Mouse (Mus musculus): Measurements from ENCODE around the gene Mrgbp.
A peak's percentile ranks its signal among the peaks of the same experiment; 100 is the strongest.

The Mrgbp gene

GRCm38 (mm10) chr2:180581002-180581401 is at the start of gene Mrgbp:
Mrgbp (plus strand) TSS chr2:180581304.
- peak; percentile 50 for DNase-seq (ENCODE audit: low read depth, low spot score)

GRCm38 (mm10) chr2:180531671-180532385 is 49.3 kb upstream of the Mrgbp start:
- DNase-seq (ENCODE audit: low read depth, low spot score) = no peak

GRCm38 (mm10) chr2:180532386-180532995 is 48.6 kb upstream of the Mrgbp start:
- DNase-seq (ENCODE audit: low read depth, low spot score) = peak; percentile 9

- peak; percentile 35 for DNase-seq (ENCODE audit: low read depth, low spot score)
Observed at GRCm38 (mm10) chr2:180533237-180533636, 47.9 kb upstream of the Mrgbp start.

GRCm38 (mm10) chr2:180543675-180544074 is 37.4 kb upstream of the Mrgbp start:
- DNase-seq (ENCODE audit: low read depth, low spot score) = no peak

- DNase-seq (ENCODE audit: low read depth, low spot score) = no peak
Observed at GRCm38 (mm10) chr2:180545046-180545445, 36.1 kb upstream of the Mrgbp start.

DNA sequence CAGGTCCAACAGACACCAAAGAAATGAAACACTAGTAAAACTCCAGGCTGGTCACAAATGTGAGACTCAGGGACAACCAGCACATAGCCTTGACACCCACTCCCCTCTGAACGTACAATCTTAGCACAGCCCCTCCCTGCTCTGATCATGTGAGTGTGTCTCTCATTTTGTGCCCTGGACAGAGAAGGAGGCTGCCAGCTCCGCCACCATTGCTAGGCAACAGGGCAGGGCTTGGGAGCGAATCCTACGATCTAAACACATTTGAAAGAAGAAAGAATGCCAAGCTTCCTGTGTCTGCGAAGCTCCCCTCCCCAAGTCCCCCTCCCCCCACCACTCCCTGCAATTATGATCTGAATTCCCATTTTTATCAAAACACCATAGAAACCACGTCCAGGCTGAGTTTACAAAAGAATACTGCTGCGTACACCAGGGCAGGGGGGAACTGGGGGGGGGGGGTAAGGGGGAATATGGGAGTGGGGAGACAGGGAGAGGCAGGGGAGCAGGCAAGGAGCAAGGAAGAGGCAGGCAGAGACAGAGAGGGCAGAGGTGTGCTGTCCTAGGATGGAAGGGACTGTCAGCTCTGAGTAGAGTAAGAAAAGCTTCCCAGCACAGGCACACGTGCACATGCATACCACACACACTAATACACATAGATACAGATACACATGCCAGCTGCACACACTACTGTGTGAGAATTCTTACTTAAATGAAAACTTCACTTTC is 33.6 kb upstream of the Mrgbp start:
- DNase-seq (ENCODE audit: low read depth, low spot score) = no peak

DNA sequence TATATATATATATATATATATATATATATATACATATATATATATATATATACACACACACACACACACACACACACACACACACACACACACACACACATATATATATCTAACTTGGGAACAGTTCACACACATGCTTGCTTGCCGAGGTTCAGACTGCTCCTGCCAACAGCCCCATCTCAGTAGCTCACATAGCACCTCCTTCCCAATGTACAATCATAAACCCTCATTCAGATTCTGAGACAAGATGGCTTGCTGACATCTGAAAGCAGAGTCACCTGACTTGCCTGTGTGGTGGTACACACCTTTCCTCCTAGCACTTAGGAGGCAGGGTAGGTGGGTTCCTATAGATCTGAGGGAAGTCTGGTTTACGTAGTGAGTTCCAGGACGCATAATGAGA is 28.8 kb upstream of the Mrgbp start:
- DNase-seq (ENCODE audit: low read depth, low spot score) = no peak

GRCm38 (mm10) chr2:180555219-180555618 is 25.9 kb upstream of the Mrgbp start:
- peak; percentile 68 for DNase-seq (ENCODE audit: low read depth, low spot score)

GRCm38 (mm10) chr2:180556470-180556869 is 24.6 kb upstream of the Mrgbp start:
- DNase-seq (ENCODE audit: low read depth, low spot score) = no peak

DNA sequence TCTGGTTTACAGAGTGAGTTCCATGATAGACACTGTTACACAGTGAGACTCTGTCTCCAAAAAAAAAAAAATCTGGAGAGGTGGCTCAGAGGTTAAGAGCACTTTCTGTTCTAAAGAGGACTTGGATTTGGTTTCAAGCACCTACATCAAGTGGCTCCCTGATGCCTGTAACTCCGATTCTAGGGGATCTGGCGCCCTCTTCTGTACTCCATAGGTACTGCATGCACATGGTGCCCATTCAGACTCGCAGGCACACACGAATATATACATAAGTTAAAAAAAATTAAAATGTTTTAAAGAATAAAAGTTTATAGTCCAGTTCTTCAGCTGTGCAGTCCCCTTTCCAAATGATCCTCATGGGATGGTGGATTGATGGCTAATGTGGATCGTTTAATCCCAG is 20.9 kb upstream of the Mrgbp start:
- DNase-seq (ENCODE audit: low read depth, low spot score) = peak; percentile 32

- DNase-seq (ENCODE audit: low read depth, low spot score) = no peak
Observed at GRCm38 (mm10) chr2:180562146-180562545, 19.0 kb upstream of the Mrgbp start.

DNA sequence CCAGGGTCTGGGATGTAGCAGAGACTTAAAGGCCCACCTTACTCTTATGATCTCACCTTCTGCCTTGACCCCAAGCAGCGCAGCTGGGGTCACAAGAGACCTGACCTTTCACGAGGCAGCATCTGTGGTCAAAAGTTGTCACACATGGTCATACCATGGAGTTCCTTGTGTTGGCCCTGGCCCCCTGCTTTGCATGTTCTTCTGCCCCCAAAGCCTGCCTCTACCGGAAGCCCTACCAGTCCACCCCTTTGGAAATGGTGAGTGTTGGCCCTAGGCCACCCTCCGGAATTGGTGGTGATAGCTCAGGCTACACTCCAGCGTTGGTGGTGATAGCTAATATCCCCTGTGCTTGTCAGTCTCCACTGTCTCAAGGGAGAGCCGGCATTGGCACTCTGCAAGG is 17.8 kb upstream of the Mrgbp start:
- no peak for DNase-seq (ENCODE audit: low read depth, low spot score)

DNA sequence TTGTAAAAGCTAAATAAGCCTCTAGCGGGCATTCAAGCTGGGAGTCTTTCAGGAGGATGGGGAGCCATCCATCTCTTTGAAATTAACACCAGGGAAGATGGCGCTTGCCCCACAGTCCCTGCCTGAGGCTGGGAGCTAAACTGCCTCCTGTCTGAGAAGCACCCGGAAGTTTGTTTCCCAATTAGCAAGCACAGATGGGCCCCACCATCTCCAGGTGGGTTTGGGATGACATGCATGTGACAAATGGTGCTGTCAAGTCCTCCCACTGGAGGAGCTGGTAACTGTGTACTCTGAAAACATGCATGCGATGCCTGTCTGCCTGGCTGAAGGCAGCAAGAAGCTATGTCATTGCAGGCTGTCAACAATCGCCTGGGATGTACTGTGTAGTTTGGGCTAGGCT is 17.3 kb upstream of the Mrgbp start:
- no peak for DNase-seq (ENCODE audit: low read depth, low spot score)

- peak; percentile 86 for DNase-seq (ENCODE audit: low read depth, low spot score)
Observed at GRCm38 (mm10) chr2:180566240-180566913, 14.7 kb upstream of the Mrgbp start.

GRCm38 (mm10) chr2:180569028-180569643 is 12.0 kb upstream of the Mrgbp start:
- DNase-seq (ENCODE audit: low read depth, low spot score) = peak; percentile 31

- DNase-seq (ENCODE audit: low read depth, low spot score) = no peak
Observed at GRCm38 (mm10) chr2:180576482-180576881, 4.6 kb upstream of the Mrgbp start.

GRCm38 (mm10) chr2:180578686-180579085 is 2.4 kb upstream of the Mrgbp start:
- peak; percentile 88 for DNase-seq (ENCODE audit: low read depth, low spot score)

DNA sequence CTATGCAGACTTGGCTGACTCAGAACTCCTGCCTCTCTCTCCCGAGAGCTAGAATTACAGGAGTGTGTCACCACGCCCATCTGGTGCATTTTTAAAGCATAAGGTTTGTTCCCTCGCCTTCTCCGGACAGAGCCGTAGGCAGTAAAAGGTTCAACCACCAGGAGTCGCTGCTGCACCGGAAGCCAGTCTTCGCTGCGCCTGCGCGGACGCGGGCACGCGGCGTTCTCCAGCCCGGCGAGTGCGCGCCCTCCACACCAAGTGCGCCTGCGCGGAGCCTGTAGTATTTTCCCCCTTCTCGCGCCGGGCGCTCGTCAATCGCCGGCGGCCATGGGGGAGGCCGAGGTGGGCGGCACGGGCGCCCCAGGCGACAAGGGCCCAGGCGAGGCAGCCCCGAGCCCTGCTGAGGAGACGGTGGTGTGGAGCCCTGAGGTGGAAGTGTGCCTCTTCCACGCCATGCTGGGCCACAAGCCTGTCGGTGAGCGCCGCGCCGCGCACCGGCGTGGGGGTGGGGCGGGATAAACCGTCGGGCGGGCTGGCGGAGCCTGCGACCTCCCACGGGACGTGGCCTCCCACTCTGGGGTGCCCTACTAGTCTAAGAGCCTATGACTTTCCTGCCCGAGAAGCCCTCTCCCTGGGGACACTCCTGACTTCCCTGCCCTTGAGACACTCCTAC is 1.5 kb downstream of the Mrgbp start:
- peak; percentile 99 for DNase-seq (ENCODE audit: low read depth, low spot score)

- DNase-seq (ENCODE audit: low read depth, low spot score) = no peak
Observed at GRCm38 (mm10) chr2:180583154-180583507, 2.0 kb downstream of the Mrgbp start.

DNA sequence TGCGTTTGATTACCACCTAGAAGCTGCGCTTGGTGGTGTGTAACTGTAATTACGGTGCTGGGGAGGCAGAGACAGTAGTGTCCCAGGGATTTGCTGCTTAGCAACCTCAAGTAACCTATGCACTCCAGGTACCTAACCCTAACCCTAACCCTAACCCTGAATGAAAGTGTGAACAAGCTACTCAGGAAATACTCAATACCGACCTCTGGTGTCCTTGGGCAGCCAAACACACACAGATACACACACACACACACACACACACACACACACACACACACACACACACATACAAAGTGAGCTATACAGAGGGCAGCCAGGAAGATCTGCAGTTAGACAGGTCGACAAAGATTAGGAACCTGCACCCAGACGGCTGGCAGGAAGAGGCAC is 7.6 kb downstream of the Mrgbp start:
- no peak for DNase-seq (ENCODE audit: low read depth, low spot score)
